Mouse (Mus musculus) MEL (cell line): ENCODE measurements at regions not wholly inside any gene's neighbourhood (a gene's known extent, or its start where the extent isn't known, plus 50 kb on each side); places are given as distances from the start of the nearest gene placed in this dataset.

Source experiments
- CTCF ChIP-seq, 3 experiments: IDR thresholded peaks in 2 of 3; conservative IDR thresholded peaks in 1 of 3; 2 replicates each; pipeline ENCODE4 v1.5.1; 2011 to 2012; ENCODE audit warnings: low read length in 3 of 3, low read depth in 2 of 3, mild to moderate bottlenecking in 2 of 3, improper control_type of control experiment in 1 of 3, inconsistent platforms in 1 of 3, mixed read lengths in 1 of 3, moderate library complexity in 1 of 3; ENCODE audit not compliant: control insufficient read depth in 1 of 3, insufficient read depth in 1 of 3, poor library complexity in 1 of 3, severe bottlenecking in 1 of 3
- ETS1 ChIP-seq: IDR thresholded peaks from 2 replicates; pipeline ENCODE4 v1.6.1; 2012; ENCODE audit warnings: low read depth, mild to moderate bottlenecking, inconsistent platforms, low read length, improper control_type of control experiment, moderate library complexity
- GATA1 ChIP-seq: IDR thresholded peaks from 2 replicates; pipeline ENCODE4 v1.6.1; 2011; ENCODE audit warnings: low read depth, low read length, improper control_type of control experiment
- KAT2A ChIP-seq: conservative IDR thresholded peaks from 2 replicates; pipeline ENCODE4 v1.6.1; 2012; ENCODE audit warnings: low read depth, low read length, improper control_type of control experiment, inconsistent platforms
- MEF2A ChIP-seq: IDR thresholded peaks from 2 replicates; pipeline ENCODE4 v1.6.1; 2014; ENCODE audit warnings: low read depth, mild to moderate bottlenecking, inconsistent platforms, low read length, improper control_type of control experiment; ENCODE audit not compliant: poor library complexity, insufficient replicate concordance, severe bottlenecking; ENCODE audit errors: extremely low read depth
- MXI1 ChIP-seq: IDR thresholded peaks from 2 replicates; pipeline ENCODE4 v1.6.1; 2011; ENCODE audit warnings: mild to moderate bottlenecking, low read depth, low read length, improper control_type of control experiment
- NELFE ChIP-seq: IDR thresholded peaks from 2 replicates; pipeline ENCODE4 v1.6.1; 2011; ENCODE audit warnings: low read depth, low read length, improper control_type of control experiment
- NRF1 ChIP-seq: IDR thresholded peaks from 2 replicates; pipeline ENCODE4 v1.6.1; 2014; ENCODE audit warnings: low read depth, mild to moderate bottlenecking, inconsistent platforms, low read length, improper control_type of control experiment, moderate library complexity; ENCODE audit not compliant: poor library complexity, insufficient read depth, severe bottlenecking
- POLR2A ChIP-seq, 2 experiments: IDR thresholded peaks; 2 replicates each; pipeline ENCODE4 v1.6.1; 2011 to 2012; ENCODE audit warnings: low read length in 2 of 2, mild to moderate bottlenecking in 2 of 2, control low read depth in 1 of 2, improper control_type of control experiment in 1 of 2, low read depth in 1 of 2, moderate library complexity in 1 of 2; ENCODE audit not compliant: control insufficient read depth in 1 of 2, insufficient read depth in 1 of 2, poor library complexity in 1 of 2
- RAD21 ChIP-seq: IDR thresholded peaks from 2 replicates; pipeline ENCODE4 v1.6.1; 2011; ENCODE audit warnings: mild to moderate bottlenecking, low read depth, low read length, improper control_type of control experiment
- ZKSCAN1 ChIP-seq: IDR thresholded peaks from 2 replicates; pipeline ENCODE4 v1.6.1; 2012; ENCODE audit warnings: low read depth, mild to moderate bottlenecking, inconsistent platforms, low read length, improper control_type of control experiment, moderate library complexity

DNA sequence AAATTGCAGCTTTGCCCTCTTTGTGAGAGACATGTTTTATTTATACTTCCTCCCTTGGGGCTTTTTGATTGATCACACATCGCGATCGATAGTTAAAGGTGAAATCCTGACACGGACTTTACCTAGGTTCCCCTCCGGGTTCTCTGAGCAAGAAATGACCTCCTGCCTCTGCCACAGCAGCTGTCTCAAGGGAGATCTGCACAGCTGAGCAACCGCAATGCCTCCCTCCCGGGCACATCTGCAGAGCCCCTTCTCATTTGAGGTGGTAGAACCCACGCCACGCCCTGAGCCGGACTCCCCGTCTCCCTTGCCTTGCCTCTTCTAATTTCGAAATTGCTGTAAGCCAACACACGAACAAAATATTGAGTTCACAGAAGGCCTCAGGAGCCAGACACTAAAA lies 78.2 kb upstream of the Cacna2d3 start:
- no peak for TF ChIP-seq POLR2A (IDR thresholded peaks at IDR 0.05; ENCODE audit: control insufficient read depth in 1 of 2, insufficient read depth in 1 of 2, low read depth in 1 of 2, low read length in 2 of 2, poor library complexity in 1 of 2)
- TF ChIP-seq ZKSCAN1 = no peak
- no peak for TF ChIP-seq RAD21
- no peak for TF ChIP-seq ETS1
- TF ChIP-seq MXI1 = no peak
- no peak for TF ChIP-seq GATA1
- no peak for TF ChIP-seq NELFE
- TF ChIP-seq CTCF (IDR thresholded peaks at IDR 0.05 in 2 of 3, conservative IDR thresholded peaks at IDR 0.05 in 1 of 3; ENCODE audit: control insufficient read depth in 1 of 3, insufficient read depth in 1 of 3, low read depth in 2 of 3, low read length in 3 of 3, poor library complexity in 1 of 3, severe bottlenecking in 1 of 3) = no peak
- TF ChIP-seq NRF1 = no peak
- no peak for TF ChIP-seq KAT2A
- TF ChIP-seq MEF2A = no peak
